Mouse (Mus musculus): ENCODE measurements around the gene Tenm4.

DNA sequence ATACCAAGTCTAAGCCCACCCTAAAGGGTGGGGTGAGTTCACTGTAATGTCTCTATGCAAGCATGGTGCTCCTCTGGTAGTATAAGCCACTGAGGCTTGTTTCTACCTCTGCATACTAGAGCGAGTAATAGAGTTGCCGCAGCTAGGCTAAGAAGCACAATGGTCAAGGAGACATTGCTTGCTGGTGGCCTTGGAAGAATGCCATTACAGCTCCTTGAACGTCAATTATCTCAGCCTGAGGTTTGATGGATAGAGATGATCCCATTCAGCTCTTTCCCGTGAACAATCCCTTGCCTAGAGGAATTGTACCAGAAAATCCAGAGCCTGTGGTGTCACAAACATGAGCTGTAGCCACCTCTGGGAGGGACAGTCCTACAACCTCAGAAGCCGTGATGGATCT, 537.5 kb downstream of the Tenm4 start:
- no peak for TF ChIP-seq CTCF (IDR thresholded peaks at IDR 0.05)
- no peak for TF ChIP-seq EP300 (IDR thresholded peaks at IDR 0.05)

Data from lung, postnatal 0 days (tissue).